Mouse (Mus musculus) liver, adult 2 months (tissue): ENCODE results near the gene Ly6g.
"Not testable (repeated sequence)": the region's sequence is repeated elsewhere in the genome, so short reads cannot be mapped to it uniquely, and the experiment has no call there.

Experiments
- CTCF ChIP-seq: fragments of 200-500 bp; IDR thresholded peaks from 2 replicates; pipeline ENCODE4 v1.5.1; 2011; ENCODE audit warnings: low read depth, low read length, control low read depth
- POLR2A ChIP-seq: fragments of 200-500 bp; IDR thresholded peaks from 2 replicates; pipeline ENCODE4 v1.6.1; 2011; ENCODE audit warnings: low read length, control low read depth; ENCODE audit not compliant: insufficient read depth; ENCODE audit errors: extremely low read depth

DNA sequence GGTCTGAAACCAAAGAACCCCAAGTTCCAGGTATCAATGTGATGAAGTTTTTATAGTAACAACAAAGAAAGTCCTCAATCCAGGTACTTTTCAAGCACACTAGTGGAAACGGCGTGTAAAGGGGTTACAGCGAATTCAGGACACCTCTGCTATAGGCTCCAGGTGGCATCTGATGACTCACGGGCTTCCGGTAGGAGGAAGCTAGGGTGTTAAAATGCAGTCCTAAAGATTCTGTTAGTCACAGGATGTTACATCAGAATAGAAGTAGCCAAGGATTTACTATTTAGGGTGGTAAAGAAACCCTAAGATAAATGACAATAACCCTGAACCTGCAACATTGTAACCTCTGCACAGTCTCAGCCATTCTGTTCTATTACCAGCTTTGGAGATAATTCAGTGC lies 37.6 kb upstream of the Ly6g start:
- not testable (repeated sequence) for TF ChIP-seq CTCF, POLR2A
